Comparison of ENCODE assay signal across 18 mouse cellular contexts in the genomic region with DNA sequence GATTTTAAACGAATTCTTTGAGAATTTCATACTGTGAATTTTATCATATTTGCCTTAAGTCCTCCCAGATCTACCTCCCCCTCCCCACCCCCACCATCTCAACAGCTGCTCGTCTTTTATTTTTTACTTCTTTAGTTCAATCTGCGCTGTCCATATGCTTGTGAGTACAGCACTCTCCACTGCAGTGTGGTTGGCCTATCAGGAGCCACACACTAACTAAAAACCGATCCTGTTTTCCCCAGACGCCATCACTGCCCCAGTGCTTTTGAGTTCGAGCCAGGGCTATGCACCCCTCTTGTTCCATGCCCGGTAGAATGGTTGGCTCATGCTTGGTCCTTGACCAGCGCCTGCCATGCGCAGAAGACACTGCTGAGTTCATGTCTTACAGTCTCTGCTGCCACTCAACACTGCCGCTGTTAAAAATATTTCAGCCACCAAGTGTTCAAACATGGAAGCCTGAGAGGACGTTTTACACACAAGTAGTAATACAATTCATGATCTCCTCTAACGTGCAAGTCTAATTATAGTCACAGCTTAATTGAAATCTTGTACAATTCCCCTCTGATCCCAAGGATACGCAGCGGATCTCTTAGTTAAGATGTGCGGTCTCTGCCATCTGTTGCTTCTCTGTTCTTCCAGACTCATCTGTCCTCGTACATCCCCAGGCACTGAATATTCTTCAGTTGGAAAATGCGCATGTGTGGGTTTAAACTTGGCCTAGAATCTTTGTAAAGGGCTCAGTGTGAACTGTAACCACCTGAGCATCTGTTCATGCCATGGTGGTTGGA. TPM values are rescaled to one million over a fixed set of nuclear protein-coding genes. Genes with fewer than 3 reads are reported as not detected.
A peak's percentile ranks its signal among the peaks of the same experiment; 100 is the strongest.
DNase-seq lines count a peak whose midpoint lies in the region; ATAC-seq lines count a peak whose summit lies in the region.
"Had no signal": no experiment of that assay in that cellular context is flagged by ENCODE, and none has a peak within 500 bp of the region (broad histone marks: within the 10 kb centered on the region; RNA-seq: fewer than 3 reads in every experiment).

No protein-coding gene starts in this region.

- no peak overlapping the region for H3K4me2 ChIP-seq in hindbrain, embryonic 15.5 days
- H3K4me2 ChIP-seq in hindbrain, embryonic 13.5 days, result no peak overlapping the region
- no peak overlapping the region for H3K4me2 ChIP-seq in midbrain, embryonic 16.5 days (ENCODE audit: low read length)
- no peak overlapping the region for H3K4me2 ChIP-seq in midbrain, embryonic 11.5 days
- H3K4me2 ChIP-seq in liver, embryonic 13.5 days, result no peak overlapping the region
- H3K4me2 ChIP-seq: stomach, embryonic 15.5 days had no signal

- H3K27ac ChIP-seq in hindbrain, embryonic 15.5 days (replicated peaks), result no peak overlapping the region
- H3K27ac ChIP-seq in hindbrain, embryonic 13.5 days, result no peak overlapping the region
- H3K27ac ChIP-seq in midbrain, embryonic 16.5 days (ENCODE audit: low read length), result no peak overlapping the region
- no peak overlapping the region for H3K27ac ChIP-seq in midbrain, embryonic 11.5 days (ENCODE audit: low read depth, low read length)
- peak overlapping the region; percentile 78; the same call in 1 of the 2 replicates for H3K27ac ChIP-seq in liver, embryonic 13.5 days
- H3K27ac ChIP-seq: stomach, embryonic 15.5 days had no signal

- H3K27me3 ChIP-seq in hindbrain, embryonic 15.5 days, result no peaks in the 10 kb centered on the region
- H3K27me3 ChIP-seq in hindbrain, embryonic 13.5 days, result no peaks in the 10 kb centered on the region
- no peaks in the 10 kb centered on the region for H3K27me3 ChIP-seq in midbrain, embryonic 16.5 days (ENCODE audit: control insufficient read depth, insufficient read depth, low read depth, low read length)
- no peaks in the 10 kb centered on the region for H3K27me3 ChIP-seq in midbrain, embryonic 11.5 days (ENCODE audit: control insufficient read depth, insufficient read depth, low read length)
- no peaks in the 10 kb centered on the region for H3K27me3 ChIP-seq in liver, embryonic 13.5 days
- H3K27me3 ChIP-seq: CH12.LX; stomach, embryonic 15.5 days had no signal

- H3K36me3 ChIP-seq in hindbrain, embryonic 15.5 days, result peaks cover 9% of the 10 kb centered on the region
- H3K36me3 ChIP-seq in hindbrain, embryonic 13.5 days, result peaks cover 20% of the 10 kb centered on the region
- H3K36me3 ChIP-seq in midbrain, embryonic 16.5 days (ENCODE audit: control insufficient read depth, insufficient read depth, low read length), result peaks cover 7% of the 10 kb centered on the region; the same call in 1 of the 2 replicates
- no peaks in the 10 kb centered on the region for H3K36me3 ChIP-seq in midbrain, embryonic 11.5 days (ENCODE audit: control insufficient read depth, insufficient read depth, low read length)
- peaks cover 98% of the 10 kb centered on the region for H3K36me3 ChIP-seq in liver, embryonic 13.5 days

- H3K9me3 ChIP-seq in hindbrain, embryonic 15.5 days, result no peaks in the 10 kb centered on the region
- H3K9me3 ChIP-seq in hindbrain, embryonic 13.5 days, result no peaks in the 10 kb centered on the region
- no peaks in the 10 kb centered on the region for H3K9me3 ChIP-seq in midbrain, embryonic 16.5 days (replicated peaks; ENCODE audit: control insufficient read depth, low read length, poor library complexity, severe bottlenecking)
- H3K9me3 ChIP-seq in midbrain, embryonic 11.5 days (ENCODE audit: control insufficient read depth, low read length), result no peaks in the 10 kb centered on the region
- no peaks in the 10 kb centered on the region for H3K9me3 ChIP-seq in liver, embryonic 13.5 days (replicated peaks)
- H3K9me3 ChIP-seq: stomach, embryonic 15.5 days had no signal

- ATAC-seq in hindbrain, embryonic 15.5 days (ENCODE audit: low FRiP score, low read depth), result peak; percentile 61
- no peak for ATAC-seq in hindbrain, embryonic 13.5 days (ENCODE audit: low FRiP score)
- ATAC-seq in midbrain, embryonic 16.5 days, result 0 out of 2 replicates have a peak, but pooled peaks have one; percentile 21
- no peak for ATAC-seq in midbrain, embryonic 11.5 days (ENCODE audit: low FRiP score)
- no peak for ATAC-seq in liver, embryonic 13.5 days (ENCODE audit: low read depth)

- no peak overlapping the region for H3K4me3 ChIP-seq in hindbrain, embryonic 15.5 days
- no peak overlapping the region for H3K4me3 ChIP-seq in hindbrain, embryonic 13.5 days
- no peak overlapping the region for H3K4me3 ChIP-seq in midbrain, embryonic 16.5 days (ENCODE audit: low read depth, low read length)
- H3K4me3 ChIP-seq in midbrain, embryonic 11.5 days (ENCODE audit: low read depth, low read length), result no peak overlapping the region
- H3K4me3 ChIP-seq in liver, embryonic 13.5 days (replicated peaks), result no peak overlapping the region
- H3K4me3 ChIP-seq: stomach, embryonic 15.5 days had no signal

- no peaks in the 10 kb centered on the region for H3K4me1 ChIP-seq in hindbrain, embryonic 15.5 days (replicated peaks)
- H3K4me1 ChIP-seq in hindbrain, embryonic 13.5 days (replicated peaks), result peaks cover 9% of the 10 kb centered on the region; the same call in 1 of the 2 replicates
- H3K4me1 ChIP-seq in midbrain, embryonic 16.5 days (ENCODE audit: control insufficient read depth, insufficient read depth, low read length), result no peaks in the 10 kb centered on the region
- peaks cover 4% of the 10 kb centered on the region for H3K4me1 ChIP-seq in midbrain, embryonic 11.5 days (ENCODE audit: control insufficient read depth, insufficient read depth, low read length)
- H3K4me1 ChIP-seq in liver, embryonic 13.5 days (replicated peaks), result peaks cover 86% of the 10 kb centered on the region
- H3K4me1 ChIP-seq: stomach, embryonic 15.5 days had no signal

- 81% methylated on average over 17 of the region's 17 CpGs for WGBS in hindbrain, embryonic 15.5 days
- WGBS in hindbrain, embryonic 13.5 days, result 87% methylated on average over 17 of the region's 17 CpGs
- WGBS in midbrain, embryonic 16.5 days, result 84% methylated on average over 17 of the region's 17 CpGs
- 91% methylated on average over 17 of the region's 17 CpGs for WGBS in midbrain, embryonic 11.5 days
- 86% methylated on average over 17 of the region's 17 CpGs for WGBS in liver, embryonic 13.5 days (ENCODE audit: insufficient replicate concordance)

- H3K9ac ChIP-seq in hindbrain, embryonic 15.5 days, result no peak overlapping the region
- no peak overlapping the region for H3K9ac ChIP-seq in hindbrain, embryonic 13.5 days
- no peak overlapping the region for H3K9ac ChIP-seq in midbrain, embryonic 16.5 days (ENCODE audit: low read depth, low read length)
- H3K9ac ChIP-seq in midbrain, embryonic 11.5 days (ENCODE audit: low read length), result no peak overlapping the region
- 0 out of 2 replicates have a peak overlapping the region, but pooled peaks have one; percentile 17 for H3K9ac ChIP-seq in liver, embryonic 13.5 days
- H3K9ac ChIP-seq: liver, embryonic 14.5 days; stomach, embryonic 15.5 days had no signal

- peak; percentile 1 for DNase-seq in adrenal gland, postnatal 10 days
- DNase-seq in adrenal gland, adult 8-10 months, result no peak
- no peak for DNase-seq in midbrain, embryonic 11.5 days (ENCODE audit: low spot score, missing footprints)
- DNase-seq in liver, embryonic 13.5 days, result no peak
- DNase-seq in adipocyte (ENCODE audit: low spot score), result no peak
- DNase-seq: cerebellum, adult 11-12 months; gastrocnemius, postnatal 25 days; kidney, adult 11 months; kidney, postnatal 4 days; layer of hippocampus, postnatal 36 days; midbrain, embryonic 14.5 days; thymus, postnatal 36 days had no signal

RNA-seq across cellular contexts. Expression of gene Nadk2, which starts 17.0 kb away (rescaled TPM):
- 10 to 100 TPM; 74.0 to 74.3 TPM for total RNA-seq in adrenal gland, postnatal 10 days (2021)
- 10 to 100 TPM; 66.3 to 80.1 (median 74.6) TPM for total RNA-seq in adrenal gland, adult 8-10 months (2022)
- polyA plus RNA-seq in hindbrain, embryonic 15.5 days (2015; fragmentation: Nextera tagmentation; extraction: Ambion mirVana), result 26.5 and 26.7 TPM in 2 replicates
- polyA plus RNA-seq in hindbrain, embryonic 13.5 days (2015; fragmentation: Nextera tagmentation; extraction: Ambion mirVana), result 30.9 and 32.2 TPM in 2 replicates
- polyA plus RNA-seq in midbrain, embryonic 16.5 days (2015; fragmentation: Nextera tagmentation; extraction: Ambion mirVana), result 27.8 and 28.2 TPM in 2 replicates
- 36.8 and 43.6 TPM in 2 replicates for polyA plus RNA-seq in midbrain, embryonic 11.5 days (2014; fragmentation: Nextera tagmentation; extraction: Ambion mirVana)
- polyA plus RNA-seq in liver, embryonic 13.5 days (2015; fragmentation: Nextera tagmentation; extraction: Ambion mirVana), result 103 and 120 TPM in 2 replicates

RNA-seq across cellular contexts. Expression of gene Lmbrd2, which starts 52.3 kb away (rescaled TPM):
- total RNA-seq in adrenal gland, postnatal 10 days (2021), result 10 to 100 TPM; 19.2 to 22.5 TPM
- total RNA-seq in adrenal gland, adult 8-10 months (2022), result 10 to 100 TPM; 26.3 to 35.9 (median 34.2) TPM
- 3.5 TPM in 2 replicates for polyA plus RNA-seq in hindbrain, embryonic 15.5 days (2015; fragmentation: Nextera tagmentation; extraction: Ambion mirVana)
- 3.8 and 6.0 TPM in 2 replicates for polyA plus RNA-seq in hindbrain, embryonic 13.5 days (2015; fragmentation: Nextera tagmentation; extraction: Ambion mirVana)
- polyA plus RNA-seq in midbrain, embryonic 16.5 days (2015; fragmentation: Nextera tagmentation; extraction: Ambion mirVana), result 3.3 and 3.6 TPM in 2 replicates
- polyA plus RNA-seq in midbrain, embryonic 11.5 days (2014; fragmentation: Nextera tagmentation; extraction: Ambion mirVana), result 4.4 and 5.2 TPM in 2 replicates
- polyA plus RNA-seq in liver, embryonic 13.5 days (2015; fragmentation: Nextera tagmentation; extraction: Ambion mirVana), result 2.0 and 2.2 TPM in 2 replicates

Comparison
In these comparisons a context has a peak if more than half of its experiments do, and no peak if none do; other contexts are left out.
1. ATAC-seq: peak in hindbrain, embryonic 15.5 days (single experiment) and midbrain, embryonic 16.5 days (single experiment); none in hindbrain, embryonic 13.5 days (single experiment), midbrain, embryonic 11.5 days (single experiment) and liver, embryonic 13.5 days (single experiment).